Mouse (Mus musculus) cerebellum, adult (tissue): ENCODE results near the gene Klhl29.

Experiments used
- ATAC-seq: cut with Nextera tagmentation; 2 replicates; pipeline ENCODE4 v1.9.2; 2017; ENCODE audit warnings: mild to moderate bottlenecking, moderate library complexity, mixed read lengths; ENCODE audit not compliant: insufficient number of reproducible peaks, low FRiP score, low TSS enrichment

The Klhl29 gene

GRCm38 (mm10) chr12:5191628-5192379 is 183.7 kb downstream of the Klhl29 start:
- ATAC-seq: no peak

GRCm38 (mm10) chr12:5191206-5191605 is 184.3 kb downstream of the Klhl29 start:
- no peak for ATAC-seq

- no peak for ATAC-seq
Observed at GRCm38 (mm10) chr12:5189446-5190150, 185.9 kb downstream of the Klhl29 start.

- ATAC-seq: no peak
Observed at GRCm38 (mm10) chr12:5188899-5189298, 186.6 kb downstream of the Klhl29 start.

- no peak for ATAC-seq
Observed at GRCm38 (mm10) chr12:5187773-5188333, 187.6 kb downstream of the Klhl29 start.

GRCm38 (mm10) chr12:5186645-5187044 is 188.8 kb downstream of the Klhl29 start:
- ATAC-seq: peak; percentile 79

- no peak for ATAC-seq
Observed at GRCm38 (mm10) chr12:5185603-5186002, 189.9 kb downstream of the Klhl29 start.

- no peak for ATAC-seq
Observed at GRCm38 (mm10) chr12:5182586-5182985, 192.9 kb downstream of the Klhl29 start.

GRCm38 (mm10) chr12:5182165-5182564 is 193.3 kb downstream of the Klhl29 start:
- ATAC-seq: no peak

- no peak for ATAC-seq
Observed at GRCm38 (mm10) chr12:5176716-5177341, 198.7 kb downstream of the Klhl29 start.

GRCm38 (mm10) chr12:5166141-5166540 is 209.3 kb downstream of the Klhl29 start:
- ATAC-seq: peak; percentile 41; the same call in 1 of the 2 replicates

- ATAC-seq: no peak
Observed at GRCm38 (mm10) chr12:5165411-5165810, 210.1 kb downstream of the Klhl29 start.

- no peak for ATAC-seq
Observed at GRCm38 (mm10) chr12:5162672-5163071, 212.8 kb downstream of the Klhl29 start.

- ATAC-seq: no peak
Observed at GRCm38 (mm10) chr12:5161631-5162030, 213.9 kb downstream of the Klhl29 start.

GRCm38 (mm10) chr12:5157931-5158481 is 217.5 kb downstream of the Klhl29 start:
- no peak for ATAC-seq

GRCm38 (mm10) chr12:5157021-5157681 is 218.3 kb downstream of the Klhl29 start:
- peak; percentile 22; the same call in 1 of the 2 replicates for ATAC-seq

- no peak for ATAC-seq
Observed at GRCm38 (mm10) chr12:5155177-5155576, 220.3 kb downstream of the Klhl29 start.

- ATAC-seq: no peak
Observed at GRCm38 (mm10) chr12:5151859-5152258, 223.6 kb downstream of the Klhl29 start.

GRCm38 (mm10) chr12:5147346-5148035 is 228.0 kb downstream of the Klhl29 start:
- ATAC-seq: no peak
